Mouse (Mus musculus): ENCODE results near the gene Atp1a4.

- TF ChIP-seq CTCF (IDR thresholded peaks at IDR 0.05; ENCODE audit: control insufficient read depth, insufficient read depth, insufficient read length) = no peak
- TF ChIP-seq USF1 (IDR thresholded peaks at IDR 0.05; ENCODE audit: low read depth) = no peak
- no peak for TF ChIP-seq FOSL1 (IDR thresholded peaks at IDR 0.05; ENCODE audit: insufficient read depth, low read length, poor library complexity, severe bottlenecking)
These were observed 44.4 kb downstream of the Atp1a4 start for GRCm38 (mm10) chr1:172213771-172214170.

Measured in C2C12 (cell line).